Mouse (Mus musculus) thymus, adult 2 months (tissue): Measurements from ENCODE around the gene Ppp3ca.

ENCODE experiments used
- CTCF ChIP-seq: fragments of 200-500 bp; IDR thresholded peaks from 2 replicates; pipeline ENCODE4 v1.5.1; 2012; ENCODE audit warnings: mild to moderate bottlenecking, control low read depth, low read length, moderate library complexity, borderline replicate concordance; ENCODE audit not compliant: control insufficient read depth, poor library complexity, insufficient read depth; ENCODE audit errors: extremely low read depth
- POLR2A ChIP-seq: fragments of 200-500 bp; IDR thresholded peaks from 2 replicates; pipeline ENCODE4 v1.6.1; 2012; ENCODE audit warnings: mild to moderate bottlenecking, low read length, control low read depth, moderate library complexity; ENCODE audit not compliant: control insufficient read depth, poor library complexity, insufficient read depth; ENCODE audit errors: extremely low read depth

DNA sequence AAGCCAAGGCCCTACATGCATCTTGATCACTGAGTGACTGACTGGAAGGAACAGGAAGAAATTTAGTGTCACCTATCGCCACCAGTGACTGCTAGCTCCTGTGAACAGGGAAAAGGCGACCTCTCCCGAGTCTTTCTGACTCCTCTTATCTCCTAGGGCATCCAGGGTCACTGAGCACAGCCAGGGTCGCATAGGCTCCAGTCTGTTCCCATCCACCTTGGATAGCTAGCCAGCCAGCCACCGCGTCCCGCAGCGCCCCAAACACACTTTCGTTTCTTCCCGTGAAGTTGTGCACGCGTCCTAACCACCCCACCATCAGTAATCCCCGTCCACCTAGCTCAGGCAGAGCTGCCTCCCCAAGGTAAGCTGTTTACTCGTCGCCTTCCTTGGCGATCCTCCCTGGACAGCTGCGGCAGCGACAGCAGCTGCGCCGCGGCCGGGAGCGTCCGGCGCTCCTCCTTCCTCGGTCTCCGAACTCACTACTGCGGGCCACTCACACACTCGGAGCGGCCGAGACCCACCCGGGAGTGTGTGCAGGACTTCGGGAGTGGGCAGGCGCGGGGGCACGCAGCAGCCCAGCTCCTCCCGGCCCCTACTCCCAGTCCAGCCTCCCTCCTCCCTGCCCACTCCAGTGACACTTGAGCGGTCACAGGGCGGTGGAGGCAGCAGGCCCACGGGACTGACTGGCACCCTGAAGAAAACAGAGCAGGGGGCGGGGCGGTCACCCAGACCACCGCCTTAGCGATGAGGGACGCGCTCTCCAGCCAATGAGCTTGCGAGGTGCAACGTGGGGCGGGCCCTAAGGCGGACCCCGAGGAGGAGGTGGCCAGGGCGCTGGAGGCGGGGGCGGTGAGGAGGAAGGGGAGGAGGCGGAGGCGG, 454 bp upstream of the Ppp3ca start:
- TF ChIP-seq CTCF (0 out of 2 replicates have a peak, but pooled peaks have one; percentile 24), POLR2A (peak; percentile 79)
